Mouse (Mus musculus) embryo, embryonic 11 days (tissue): ENCODE results near the gene 1700012B09Rik.
A peak's percentile ranks its signal among the peaks of the same experiment; 100 is the strongest.

Experiments used
- DNase-seq: peaks from one replicate; pipeline ENCODE4 v3.0.0-alpha.2; 2015

The 1700012B09Rik gene

DNA sequence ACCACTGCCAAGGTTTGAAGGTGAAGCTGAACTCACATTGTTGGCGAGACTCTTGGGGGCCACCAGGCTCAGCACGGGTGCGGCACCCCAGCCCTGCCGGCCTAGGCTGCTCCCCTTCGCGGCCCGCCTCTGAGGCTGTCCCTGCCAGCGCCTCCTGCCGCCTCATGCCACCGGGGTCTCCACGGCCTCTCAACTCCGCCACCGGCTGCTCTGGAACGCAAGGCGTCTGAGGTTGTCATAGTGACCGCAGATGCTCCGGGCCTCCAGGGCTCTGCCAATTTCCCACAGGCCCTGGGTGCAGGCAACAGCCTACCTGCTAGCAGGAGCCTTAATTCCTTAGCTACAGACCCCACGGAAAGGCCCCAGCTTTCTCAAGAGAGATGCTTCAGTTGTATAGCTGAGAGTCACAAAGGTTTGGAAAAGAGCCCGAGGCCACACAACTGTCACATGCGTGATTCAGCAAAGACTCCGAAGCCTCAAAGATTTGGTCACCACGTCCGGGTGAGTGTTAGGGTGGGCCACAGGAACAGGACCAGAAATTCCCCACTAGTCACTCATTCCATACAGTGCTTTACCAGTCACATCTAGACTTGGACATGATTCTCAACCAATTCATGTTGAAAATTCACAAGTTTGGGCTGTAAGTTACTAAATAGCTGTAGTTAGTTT, at the start of gene 1700012B09Rik:
TSS of gene 1700012B09Rik (minus strand) at position 228 of the 669 bp plus-strand sequence.
- peak; percentile 58 for DNase-seq

DNA sequence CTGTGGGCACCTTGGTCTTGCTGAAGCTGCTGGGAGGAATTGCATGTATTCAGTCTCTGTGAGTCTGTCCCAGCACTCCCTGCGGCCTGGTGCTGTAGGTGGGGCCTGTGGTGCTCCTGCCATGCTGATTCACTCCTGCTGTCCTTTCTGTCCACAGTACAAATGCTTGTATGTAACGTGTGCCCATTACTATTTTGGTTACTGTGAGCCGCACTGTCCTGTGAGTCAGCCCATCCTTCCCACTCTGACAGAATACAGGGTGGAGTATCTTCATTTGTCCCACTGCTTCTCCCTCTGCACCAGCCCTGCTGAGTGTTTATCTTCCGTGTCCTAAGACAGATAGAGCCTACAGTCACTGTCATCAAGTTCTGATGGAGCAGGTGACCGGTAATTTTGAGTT, 39.3 kb upstream of the 1700012B09Rik start:
- DNase-seq, result no peak

DNA sequence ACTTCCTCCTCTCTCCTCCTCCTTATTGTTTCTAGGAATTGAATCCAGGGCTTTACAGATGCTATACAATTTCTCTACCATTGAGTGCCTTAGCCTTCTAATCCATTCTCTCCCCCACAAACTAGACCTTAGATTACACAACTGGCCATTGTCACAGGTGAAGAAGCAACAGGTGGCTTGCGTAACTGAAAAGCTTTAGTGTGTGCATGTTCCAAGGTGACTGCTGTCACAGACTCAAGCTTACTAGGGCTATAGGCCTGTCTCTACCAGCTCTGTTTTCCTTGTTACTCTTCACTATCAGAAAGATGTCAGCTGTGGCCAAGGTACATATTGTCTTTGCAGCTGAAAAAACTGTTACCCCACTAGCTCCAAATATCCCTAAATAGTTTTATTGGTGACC, 36.0 kb upstream of the 1700012B09Rik start:
- DNase-seq, result no peak

DNA sequence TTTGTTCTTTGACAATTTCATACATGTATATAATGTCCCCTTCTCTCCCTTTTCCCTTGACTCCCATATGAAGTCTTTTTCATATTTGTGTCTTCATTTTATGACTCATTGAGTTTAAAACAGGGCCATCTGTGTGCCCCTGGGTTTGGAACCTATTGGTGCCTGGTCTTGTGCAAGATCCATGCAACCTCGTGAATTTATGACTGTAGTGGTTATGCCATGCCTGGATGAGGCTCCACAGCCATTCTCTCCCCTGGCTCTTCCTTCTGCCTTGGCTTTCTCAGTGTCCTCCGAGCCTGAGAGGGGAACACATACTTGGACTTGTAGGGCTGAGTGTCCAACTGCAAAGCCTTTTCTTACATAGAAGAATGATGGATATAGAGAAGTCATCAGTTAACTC, 34.9 kb upstream of the 1700012B09Rik start:
- no peak for DNase-seq

DNA sequence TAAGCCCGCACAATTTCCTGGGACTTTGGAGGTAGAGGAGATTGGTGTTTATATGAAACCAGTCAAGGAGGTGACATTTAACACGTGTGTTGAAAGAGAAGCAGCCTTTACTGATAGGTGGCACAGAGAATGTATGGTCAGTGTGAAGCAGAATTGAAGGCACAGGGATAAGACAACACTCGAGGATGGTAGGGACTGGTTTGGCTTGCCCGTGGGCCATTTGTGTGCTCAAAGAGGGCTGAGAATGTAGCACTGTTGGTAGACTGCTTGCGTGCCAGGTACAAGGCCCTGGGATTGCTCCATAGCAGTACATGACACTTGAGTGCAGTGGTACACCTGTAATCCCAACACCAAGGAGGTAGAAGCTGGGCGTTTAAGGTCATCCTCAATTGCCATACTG, 16.5 kb upstream of the 1700012B09Rik start:
- no peak for DNase-seq

DNA sequence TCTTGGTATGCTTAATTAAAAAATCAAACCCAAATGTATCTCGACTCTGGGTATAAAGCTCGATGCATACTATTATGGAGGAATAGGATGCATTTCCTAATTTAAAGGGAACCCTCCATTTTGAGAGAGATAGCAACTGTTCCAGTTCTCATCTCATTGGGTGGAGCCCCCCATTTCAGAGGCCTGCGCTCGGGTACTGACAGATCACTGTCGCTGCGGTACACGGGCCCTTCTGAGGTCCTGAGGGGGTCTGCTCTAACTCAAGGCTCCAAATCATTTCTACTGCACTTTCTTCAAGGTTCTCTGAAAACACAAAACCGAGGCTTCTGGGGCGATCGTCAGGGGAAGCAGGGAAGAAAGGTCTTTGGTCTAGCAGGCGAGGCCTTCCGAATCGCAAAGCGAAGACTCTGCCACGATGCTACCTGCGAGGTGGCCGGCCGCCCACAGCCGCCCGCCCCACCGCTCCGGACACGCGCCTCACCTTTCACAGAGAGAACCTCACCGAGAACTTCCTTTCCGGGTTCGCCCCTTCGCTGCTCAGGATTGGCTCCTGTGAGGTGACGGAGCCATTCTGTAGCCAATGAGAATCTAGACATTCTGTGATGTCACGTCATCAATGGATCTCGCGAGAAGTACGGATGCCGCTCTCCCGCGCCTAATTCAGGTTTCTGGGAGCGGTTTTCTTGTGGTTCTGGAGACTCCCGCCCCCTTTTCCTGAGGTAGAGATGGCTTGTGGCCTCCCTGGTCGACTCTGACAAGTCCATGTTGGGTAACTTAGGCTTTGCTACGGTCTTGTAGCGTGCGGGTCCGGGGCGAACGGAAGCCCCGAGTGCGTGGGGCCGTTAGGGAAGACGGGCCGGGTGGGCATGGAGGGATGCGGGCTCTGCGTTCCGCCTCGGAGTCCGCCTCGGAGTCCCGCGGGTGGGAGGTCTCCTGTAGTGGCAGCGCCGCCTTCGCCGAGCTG, 13.5 kb upstream of the 1700012B09Rik start, which contains the start of the genes Mre11a and Ankrd49:
TSS of gene Mre11a (plus strand) at position 616 of the 964 bp plus-strand sequence.
TSS of gene Ankrd49 (minus strand) at position 818 of the 964 bp plus-strand sequence.
- peak; percentile 97 for DNase-seq

DNA sequence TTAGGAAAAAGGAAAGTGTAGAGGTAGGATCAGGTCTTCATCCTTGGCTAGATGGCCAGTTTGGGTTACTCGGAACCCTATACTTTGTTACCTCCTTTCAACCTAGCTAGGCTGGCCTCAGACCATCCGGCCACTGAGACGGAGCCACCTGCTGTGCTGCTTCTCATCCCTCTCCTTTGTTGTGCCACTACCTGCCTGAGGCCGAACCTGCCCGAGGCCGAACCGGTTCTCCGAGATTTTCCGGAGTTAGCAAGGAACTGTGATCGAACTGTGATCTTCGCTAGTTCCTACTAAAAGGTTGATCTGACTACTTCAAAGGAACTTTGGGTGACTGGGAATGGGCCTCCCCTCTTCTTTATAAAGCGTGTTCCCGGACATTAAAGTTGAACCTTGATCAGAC, 7.5 kb upstream of the 1700012B09Rik start:
- DNase-seq, result no peak

DNA sequence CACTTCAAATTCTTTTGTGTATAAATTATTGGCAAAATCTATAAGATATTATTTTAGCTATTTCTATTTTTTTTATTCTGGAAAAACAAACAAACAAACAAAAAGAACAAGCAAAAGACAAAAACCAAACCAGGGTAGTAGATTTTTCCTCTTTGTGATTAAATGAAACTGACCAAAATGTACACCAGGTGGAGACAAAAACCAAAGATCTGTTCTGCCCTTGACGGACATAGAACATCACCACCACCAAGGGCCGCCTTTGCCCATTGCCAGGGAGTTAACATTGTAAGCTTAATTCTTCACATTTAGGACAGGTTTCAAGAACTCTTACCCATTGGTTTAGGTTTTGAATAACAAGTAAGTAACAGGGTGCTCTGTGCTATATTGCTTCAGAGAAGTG, 3.0 kb upstream of the 1700012B09Rik start:
- DNase-seq, result peak; percentile 11

DNA sequence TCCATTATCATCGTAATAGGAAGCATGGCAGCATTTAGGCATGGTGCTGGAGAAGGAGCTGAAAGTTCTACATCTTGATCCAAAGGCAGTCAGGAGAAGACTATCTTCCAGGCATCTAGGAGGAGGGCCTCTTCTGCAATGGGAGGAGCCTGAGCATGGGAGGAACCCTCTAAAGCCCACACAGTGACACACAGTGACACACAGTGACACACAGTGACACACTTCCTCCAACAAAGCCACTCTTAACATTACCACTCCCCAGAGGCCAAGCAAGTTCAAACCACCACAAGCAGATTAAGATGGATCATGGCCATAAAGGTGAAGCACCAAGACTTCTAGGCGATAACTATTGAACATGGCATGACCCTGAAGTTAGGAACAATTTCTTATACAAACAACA, 1.2 kb upstream of the 1700012B09Rik start:
- no peak for DNase-seq

DNA sequence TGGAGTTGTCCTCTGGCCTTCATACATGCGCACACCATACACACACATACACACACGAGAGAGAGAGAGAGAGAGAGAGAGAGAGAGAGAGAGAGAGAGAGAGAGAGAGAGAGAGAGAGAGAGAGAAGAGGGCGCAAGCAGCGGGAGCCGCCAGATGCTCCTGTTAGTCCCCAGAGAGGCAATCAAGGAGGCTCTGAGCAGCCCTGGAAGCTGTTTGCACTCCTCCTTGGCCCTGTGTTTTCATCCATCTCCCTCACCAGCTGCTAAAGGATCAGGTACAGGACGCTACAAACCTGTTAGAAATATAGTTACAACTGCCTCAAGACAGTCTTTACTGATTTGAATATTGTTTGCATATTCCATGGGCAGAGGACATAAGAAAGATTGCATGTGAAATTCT, 1.0 kb downstream of the 1700012B09Rik start:
- no peak for DNase-seq

DNA sequence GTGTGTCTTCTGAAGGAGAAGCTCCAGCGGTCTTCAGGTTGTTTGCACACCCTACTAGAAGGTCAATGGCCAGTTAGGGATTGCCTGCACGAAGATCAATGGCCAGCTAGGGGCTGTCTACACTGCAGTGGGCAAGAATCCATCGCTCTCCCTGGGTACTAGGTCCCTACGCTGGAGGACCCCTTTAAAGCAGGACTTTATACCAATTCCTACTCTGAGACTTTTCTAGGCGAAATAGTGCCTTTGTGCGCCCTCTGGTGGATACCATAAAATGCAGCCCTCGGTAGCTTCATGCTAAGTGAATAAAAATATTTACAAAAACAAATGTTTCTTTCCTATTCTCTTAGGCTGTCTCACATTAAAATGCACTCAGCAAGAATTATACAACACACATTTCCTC, 6.1 kb downstream of the 1700012B09Rik start:
- DNase-seq, result peak; percentile 79

DNA sequence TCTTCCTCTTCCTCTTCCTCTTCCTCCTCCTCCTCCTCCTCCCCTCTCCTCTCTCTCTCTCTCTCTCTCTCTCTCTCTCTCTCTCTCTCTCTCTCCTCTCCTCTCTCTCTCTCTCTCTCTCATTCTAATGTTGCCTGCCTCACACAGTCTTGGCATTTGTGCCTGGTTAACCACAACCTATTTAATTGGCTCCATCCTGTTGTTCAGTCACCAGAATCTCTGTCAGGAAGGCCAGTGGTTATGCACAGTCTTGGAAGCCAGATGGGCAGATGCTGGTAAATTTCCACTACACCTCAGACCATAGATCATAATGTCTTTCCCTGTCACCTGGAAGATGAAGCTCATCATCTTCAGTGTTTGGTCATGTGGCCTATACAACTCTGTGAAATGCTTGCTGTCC, 11.6 kb downstream of the 1700012B09Rik start:
- no peak for DNase-seq

DNA sequence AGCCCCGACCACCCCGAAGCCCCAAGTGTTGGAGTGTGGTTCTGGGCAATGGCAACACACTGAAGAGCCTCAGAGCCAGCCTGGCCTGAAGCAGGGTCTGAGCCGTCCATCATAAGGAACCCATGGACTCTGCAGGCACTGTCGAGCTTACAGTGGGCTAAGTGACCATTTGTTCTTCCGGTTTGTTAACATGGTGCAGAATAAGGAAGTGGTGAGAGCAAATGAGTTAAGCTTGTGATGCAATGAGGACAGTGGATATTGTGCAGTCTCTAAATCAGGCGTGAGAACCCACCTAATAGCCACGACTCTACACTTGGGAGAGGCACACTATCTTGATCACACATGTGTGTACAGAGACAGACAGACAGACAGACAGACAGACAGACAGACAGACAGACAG, 12.2 kb downstream of the 1700012B09Rik start:
- DNase-seq, result no peak

DNA sequence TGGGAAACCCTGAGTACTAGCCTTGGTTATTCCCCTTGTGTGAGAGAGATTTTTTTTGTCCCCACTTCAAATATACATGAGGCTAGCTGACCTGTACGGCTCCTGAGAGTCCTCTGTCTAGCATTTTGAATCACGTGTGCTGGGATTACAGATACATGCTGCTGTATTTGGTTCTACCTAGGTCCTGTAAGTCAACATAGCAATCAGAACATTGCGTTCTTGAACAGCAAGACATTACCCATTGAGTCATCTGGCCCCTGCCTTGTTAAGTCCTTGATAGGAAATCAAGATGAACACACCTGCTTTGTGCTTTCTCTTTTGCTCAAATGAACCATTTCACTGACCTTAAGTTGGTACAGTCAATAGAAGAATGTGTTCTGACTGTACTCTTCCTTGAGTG, 16.4 kb downstream of the 1700012B09Rik start:
- DNase-seq, result no peak

DNA sequence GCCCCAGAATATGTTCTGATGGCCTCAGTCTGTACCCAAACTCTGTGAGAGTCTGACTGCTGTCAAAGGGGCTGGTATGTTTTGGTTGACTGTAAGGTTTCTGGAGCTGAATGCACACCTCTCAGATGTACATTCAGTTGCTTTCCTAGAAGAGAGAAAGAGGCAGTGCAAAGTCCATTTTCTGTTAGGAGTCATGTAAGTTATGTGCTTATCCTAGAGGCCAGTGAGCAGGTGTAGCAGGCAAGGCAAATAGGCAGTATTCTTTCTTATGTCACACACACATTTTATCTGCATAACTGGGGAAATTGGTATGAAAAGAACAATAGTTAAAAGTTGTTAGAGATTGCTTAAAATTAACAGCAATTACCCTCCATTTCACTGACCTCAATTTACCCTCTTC, 16.9 kb downstream of the 1700012B09Rik start:
- no peak for DNase-seq

DNA sequence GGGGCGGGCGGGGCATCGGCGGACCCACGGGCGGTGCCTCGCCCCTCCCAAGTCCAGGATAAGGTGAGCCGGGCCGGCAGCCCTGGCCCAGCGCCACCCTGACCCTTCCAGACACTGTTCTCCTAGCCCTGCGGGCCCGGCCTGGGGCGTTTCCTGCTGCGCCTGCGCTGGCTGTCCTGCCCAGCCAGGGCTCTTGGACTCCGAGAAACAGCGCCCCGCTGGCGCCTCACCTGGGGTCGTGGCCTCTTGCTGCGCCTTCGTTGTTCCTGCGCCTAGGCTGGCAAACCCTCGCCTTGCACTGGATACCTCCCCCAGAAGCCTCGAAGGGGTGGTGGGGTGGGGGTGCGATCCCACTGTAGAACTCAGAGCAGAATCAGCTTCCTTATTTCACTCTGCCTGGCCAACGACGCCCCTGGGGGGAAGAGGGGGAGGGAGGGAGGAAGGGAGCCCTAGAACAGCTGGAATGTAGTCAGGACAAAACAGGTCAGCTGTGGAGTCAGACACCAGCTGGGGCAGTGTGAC, 18.8 kb downstream of the 1700012B09Rik start, which contains the start of gene Fut4:
TSS of gene Fut4 (minus strand) at position 393 of the 522 bp plus-strand sequence.
- DNase-seq, result peak; percentile 77

DNA sequence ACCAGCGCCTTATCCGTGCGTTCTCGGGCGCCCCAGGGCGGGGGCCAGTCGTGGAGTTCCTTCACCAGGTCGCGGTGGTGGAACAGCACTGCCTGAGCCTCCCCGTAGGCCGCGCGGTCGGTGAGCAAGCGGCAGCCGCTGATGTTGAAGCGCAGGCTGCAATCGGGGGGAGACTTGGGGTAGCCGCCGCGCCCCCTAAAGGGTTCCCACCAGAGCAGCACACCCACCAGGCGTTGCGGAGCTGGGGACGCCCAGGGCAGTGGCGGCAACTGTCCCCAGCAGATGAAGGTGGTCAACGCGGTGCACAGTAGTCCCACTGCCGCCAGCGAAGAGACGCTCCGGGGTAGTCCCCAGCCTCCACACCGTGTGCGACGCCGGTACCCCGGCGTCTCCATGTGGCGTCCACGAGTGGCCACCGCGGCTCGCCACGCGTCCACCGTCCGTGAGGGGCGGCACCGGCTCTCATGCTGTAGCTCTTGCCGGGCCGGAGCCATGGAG, 19.3 kb downstream of the 1700012B09Rik start:
- peak; percentile 52 for DNase-seq

DNA sequence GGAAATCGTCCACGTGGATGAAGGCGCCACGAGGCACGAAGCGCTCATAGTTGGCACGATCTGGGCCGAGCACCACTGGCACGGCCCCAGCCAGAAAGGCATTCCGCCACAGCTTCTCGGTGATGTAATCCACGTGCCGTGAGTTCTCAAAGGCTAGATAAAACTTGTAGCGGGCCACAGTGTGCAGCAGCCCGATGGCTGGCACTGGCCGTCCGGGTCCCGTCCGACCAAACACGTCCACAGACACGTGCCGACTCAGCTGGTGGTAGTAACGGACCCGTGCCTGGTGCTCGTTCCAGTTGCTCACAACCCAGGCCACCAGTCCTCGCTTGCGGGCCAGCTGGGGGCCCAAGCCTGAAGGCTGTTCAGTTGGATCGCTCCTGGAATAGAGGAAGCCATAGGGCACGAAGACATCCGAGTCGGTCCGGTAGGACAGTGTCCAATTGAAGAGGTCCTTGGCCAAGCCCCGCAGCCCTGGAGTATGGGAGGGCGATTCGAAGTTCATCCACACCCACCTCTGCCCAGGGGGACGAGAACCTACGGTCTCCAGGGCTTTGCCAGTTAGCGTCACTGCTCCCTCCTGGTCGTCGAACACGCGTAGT, 19.8 kb downstream of the 1700012B09Rik start:
- no peak for DNase-seq

DNA sequence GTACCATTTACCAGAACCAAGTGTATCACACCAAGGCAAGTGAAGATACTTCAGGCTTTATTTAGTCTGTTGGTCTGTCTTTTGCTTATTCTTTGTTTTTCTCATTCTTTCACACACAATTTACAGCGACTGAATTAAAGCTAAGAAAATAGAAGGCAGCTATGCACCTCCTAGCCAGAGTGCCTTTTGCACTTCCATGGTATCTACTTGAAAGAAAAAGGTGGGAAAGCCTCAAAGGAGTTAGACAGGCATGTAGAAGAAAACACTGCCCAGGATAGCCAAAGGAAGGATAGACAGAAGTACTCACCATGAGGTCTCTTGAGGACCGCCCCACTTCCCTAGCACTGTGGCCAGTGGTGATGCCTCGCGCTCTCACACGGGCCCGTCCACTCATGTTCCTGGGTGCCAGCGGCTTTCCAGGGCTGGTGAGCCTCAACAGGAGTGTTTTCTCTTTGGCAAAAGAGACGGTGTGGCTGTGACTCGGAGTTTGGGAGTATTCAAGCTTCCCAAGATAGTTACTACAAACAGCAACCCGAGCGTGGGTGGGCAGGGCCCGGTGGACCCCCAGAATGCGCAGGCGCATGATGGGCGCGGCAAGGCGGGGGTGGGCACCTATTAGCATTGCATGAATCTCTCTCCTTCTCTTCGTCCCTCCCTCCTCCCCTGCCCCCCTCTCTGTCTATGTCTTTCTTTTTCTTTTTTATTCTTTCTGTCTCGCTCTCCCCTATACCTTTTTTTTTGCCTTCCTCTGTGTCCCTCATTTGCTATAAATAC, 30.5 kb downstream of the 1700012B09Rik start, which contains the start of gene Piwil4:
TSS of gene Piwil4 (minus strand) at position 583 of the 774 bp plus-strand sequence.
- DNase-seq, result no peak

DNA sequence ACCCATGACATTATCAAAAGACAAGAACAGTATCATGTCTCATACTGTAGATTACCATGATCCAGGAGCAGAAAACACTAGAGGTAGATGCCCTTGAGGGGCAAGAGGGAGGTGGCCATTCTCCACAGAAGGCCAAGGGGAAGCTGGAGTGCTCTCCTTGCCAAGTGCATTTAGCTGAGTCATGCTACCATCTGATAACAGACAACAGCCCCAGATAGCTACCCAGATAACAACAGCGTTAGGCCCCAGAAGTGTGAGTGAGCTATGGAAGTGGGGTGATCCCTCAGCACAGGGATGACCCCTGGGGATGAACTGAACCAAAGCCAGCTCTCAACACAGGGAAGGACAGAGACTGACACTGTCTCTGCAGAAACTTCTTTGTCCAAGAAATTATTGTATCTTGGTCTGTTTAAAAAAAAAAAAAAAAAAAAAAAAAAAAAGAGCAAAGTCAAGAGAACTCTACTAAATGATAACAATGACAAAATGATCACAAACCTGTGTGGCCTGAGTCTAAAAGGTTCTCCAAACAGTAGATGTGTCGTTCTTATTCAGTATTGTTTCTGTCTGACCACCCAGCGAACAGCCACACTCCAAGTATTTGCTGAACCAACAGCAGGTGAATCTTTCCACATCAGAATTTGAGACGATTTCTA, 31.2 kb downstream of the 1700012B09Rik start:
- no peak for DNase-seq

DNA sequence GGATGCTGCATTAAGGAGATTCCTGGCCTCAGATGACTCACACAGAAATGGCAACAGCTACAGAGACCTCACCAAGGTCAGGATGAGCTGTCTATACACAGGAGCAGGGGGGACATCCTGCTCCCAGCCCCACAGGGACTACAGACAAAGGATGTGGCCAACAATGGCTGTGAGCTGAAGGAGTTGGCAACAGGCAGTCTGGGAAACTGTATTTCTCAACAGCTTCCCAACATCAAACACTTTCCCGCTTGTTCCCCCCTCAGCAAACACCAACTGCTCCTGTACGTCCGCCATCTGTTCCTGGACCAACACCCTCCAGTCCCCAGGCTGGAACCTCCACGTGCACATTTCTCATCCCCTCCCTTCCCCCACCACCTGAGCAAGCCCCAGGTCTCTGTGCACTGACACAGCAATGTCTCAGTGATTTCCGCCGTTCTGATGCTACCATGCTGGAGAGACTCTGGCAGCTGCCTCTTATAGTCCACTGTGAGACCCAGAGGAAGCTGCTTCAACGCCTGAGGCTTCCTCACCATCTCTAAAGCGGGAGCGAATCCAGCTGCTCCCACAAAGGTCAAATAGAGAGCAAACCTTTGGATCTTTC, 39.8 kb downstream of the 1700012B09Rik start:
- peak; percentile 53 for DNase-seq
